Comparison of ENCODE assay signal across 14 mouse cellular contexts in the genomic region with DNA sequence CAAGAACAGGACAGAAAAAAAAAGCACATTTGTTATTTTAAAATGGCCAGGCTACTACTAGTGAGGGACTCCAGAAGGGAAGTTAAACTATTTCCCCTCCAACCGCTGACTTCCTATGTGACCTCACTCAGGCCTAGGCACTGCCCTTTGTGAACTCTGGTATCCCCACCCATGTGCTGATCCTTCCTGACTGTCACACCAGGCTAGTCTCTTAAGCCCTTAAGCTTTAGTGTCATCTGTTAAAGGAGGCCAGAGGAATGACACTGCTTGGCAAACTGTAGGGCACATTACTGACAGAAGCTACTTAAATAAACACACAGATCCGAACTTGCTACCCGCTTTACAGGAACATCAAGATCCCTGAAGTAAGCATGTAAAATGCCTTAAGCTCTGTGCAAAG. TPM values are rescaled to one million over a fixed set of nuclear protein-coding genes. Genes with fewer than 3 reads are reported as not detected.
DNase-seq lines count a peak whose midpoint lies in the region; ATAC-seq lines count a peak whose summit lies in the region.
"Had no signal": no experiment of that assay in that cellular context is flagged by ENCODE, and none has a peak within 500 bp of the region (broad histone marks: within the 10 kb centered on the region; RNA-seq: fewer than 3 reads in every experiment).

No protein-coding gene starts in this region.

- H3K9ac ChIP-seq in liver, embryonic 15.5 days = no peak overlapping the region
- no peak overlapping the region for H3K9ac ChIP-seq in stomach, embryonic 15.5 days
- H3K9ac ChIP-seq: hindbrain, embryonic 13.5 days; lung, embryonic 15.5 days; neural tube, embryonic 13.5 days had no signal

- H3K4me2 ChIP-seq in liver, embryonic 15.5 days = no peak overlapping the region
- H3K4me2 ChIP-seq in stomach, embryonic 15.5 days = no peak overlapping the region
- H3K4me2 ChIP-seq: hindbrain, embryonic 13.5 days; lung, embryonic 15.5 days; neural tube, embryonic 13.5 days had no signal

- DNase-seq in gastrocnemius, adult 18-20 months (ENCODE audit: low spot score) = peak; percentile 43
- no peak for DNase-seq in gastrocnemius, adult 8-10 months (ENCODE audit: low spot score in 2 of 2)
- DNase-seq in lung, postnatal 25 days (ENCODE audit: low spot score) = peak; percentile 67
- DNase-seq in lung, postnatal 4 days = no peak
- DNase-seq in thymus, postnatal 10 days (ENCODE audit: low spot score in 2 of 2) = no peak
- DNase-seq in adrenal gland, adult 18-20 months (ENCODE audit: low spot score in 2 of 2) = no peak
- DNase-seq: cerebellum, postnatal 25 days had no signal

- H3K27ac ChIP-seq in liver, embryonic 15.5 days (replicated peaks) = 0 out of 2 replicates have a peak overlapping the region, but pooled peaks have one; percentile 5
- peak overlapping the region; percentile 9; the same call in 1 of the 2 replicates for H3K27ac ChIP-seq in stomach, embryonic 15.5 days
- H3K27ac ChIP-seq: hindbrain, embryonic 13.5 days; lung, embryonic 15.5 days; neural tube, embryonic 13.5 days had no signal

- whole genome bisulfite sequencing in liver, embryonic 15.5 days (ENCODE audit: insufficient replicate concordance) = 39% methylated on average over 3 of the region's 3 CpGs
- 54% methylated on average over 3 of the region's 3 CpGs for WGBS in stomach, embryonic 15.5 days

- H3K27me3 ChIP-seq in liver, embryonic 15.5 days = no peaks in the 10 kb centered on the region
- no peaks in the 10 kb centered on the region for H3K27me3 ChIP-seq in stomach, embryonic 15.5 days (replicated peaks)
- H3K27me3 ChIP-seq: lung, embryonic 15.5 days had no signal

- no peak overlapping the region for H3K4me3 ChIP-seq in liver, embryonic 15.5 days (replicated peaks)
- H3K4me3 ChIP-seq in stomach, embryonic 15.5 days (replicated peaks) = no peak overlapping the region
- H3K4me3 ChIP-seq: hindbrain, embryonic 13.5 days; lung, embryonic 15.5 days; neural tube, embryonic 13.5 days had no signal

- H3K9me3 ChIP-seq in liver, embryonic 15.5 days (replicated peaks) = no peaks in the 10 kb centered on the region
- no peaks in the 10 kb centered on the region for H3K9me3 ChIP-seq in stomach, embryonic 15.5 days
- H3K9me3 ChIP-seq: hindbrain, embryonic 13.5 days; lung, embryonic 15.5 days; neural tube, embryonic 13.5 days had no signal

- peaks cover 8% of the 10 kb centered on the region for H3K36me3 ChIP-seq in liver, embryonic 15.5 days (replicated peaks)
- no peaks in the 10 kb centered on the region; the same call in 1 of the 2 replicates for H3K36me3 ChIP-seq in stomach, embryonic 15.5 days

- peaks cover 14% of the 10 kb centered on the region for H3K4me1 ChIP-seq in liver, embryonic 15.5 days (replicated peaks)
- H3K4me1 ChIP-seq in stomach, embryonic 15.5 days = peaks cover 6% of the 10 kb centered on the region

- ATAC-seq in liver, embryonic 15.5 days (ENCODE audit: insufficient read depth) = peak; percentile 62
- peak; percentile 22; the same call in 1 of the 2 replicates for ATAC-seq in stomach, embryonic 15.5 days (ENCODE audit: insufficient read depth, low FRiP score, low read depth)
- ATAC-seq: CD4-positive, CD25-positive, alpha-beta regulatory T cell, adult 4 months; forebrain, embryonic 16.5 days had no signal

RNA-seq across cellular contexts. Expression of a gene that starts 11.7 kb away (rescaled TPM):
- 10 to 100 TPM; 16.1 to 18.7 TPM for total RNA-seq in gastrocnemius, adult 18-20 months (2021)
- total RNA-seq in gastrocnemius, adult 8-10 months (2022) = 10 to 100 TPM; 15.0 to 17.9 (median 16.5) TPM
- polyA plus RNA-seq in liver, embryonic 15.5 days (2015; fragmentation: Nextera tagmentation; extraction: Ambion mirVana) = 4.6 TPM in 2 replicates
- 16.7 and 17.1 TPM in 2 replicates for polyA plus RNA-seq in stomach, embryonic 15.5 days (2015; fragmentation: Nextera tagmentation; extraction: Ambion mirVana)
- total RNA-seq in adrenal gland, adult 18-20 months (2021) = 10 to 100 TPM in 1 of 2 experiments, 1 to 10 TPM in 1; 8.8 to 11.0 TPM

Comparison
In these comparisons a context has a peak if more than half of its experiments do, and no peak if none do; other contexts are left out.
1. DNase-seq: peak in gastrocnemius, adult 18-20 months (single experiment) and lung, postnatal 25 days (single experiment); none in gastrocnemius, adult 8-10 months (0 of 2), lung, postnatal 4 days (0 of 2), thymus, postnatal 10 days (0 of 2) and adrenal gland, adult 18-20 months (0 of 2).